Mouse (Mus musculus): Measurements from ENCODE around the gene Wdpcp.
"Not testable (repeated sequence)": the region's sequence is repeated elsewhere in the genome, so short reads cannot be mapped to it uniquely, and the experiment has no call there.

The Wdpcp gene

GRCm38 (mm10) chr11:21571700-21572381 lies at the start of gene Wdpcp, which contains the start of gene Mdh1:
Wdpcp (plus strand) TSS chr11:21572235.
Mdh1 (minus strand) TSS chr11:21572367.
- peak; percentile 98 for DNase-seq

DNA sequence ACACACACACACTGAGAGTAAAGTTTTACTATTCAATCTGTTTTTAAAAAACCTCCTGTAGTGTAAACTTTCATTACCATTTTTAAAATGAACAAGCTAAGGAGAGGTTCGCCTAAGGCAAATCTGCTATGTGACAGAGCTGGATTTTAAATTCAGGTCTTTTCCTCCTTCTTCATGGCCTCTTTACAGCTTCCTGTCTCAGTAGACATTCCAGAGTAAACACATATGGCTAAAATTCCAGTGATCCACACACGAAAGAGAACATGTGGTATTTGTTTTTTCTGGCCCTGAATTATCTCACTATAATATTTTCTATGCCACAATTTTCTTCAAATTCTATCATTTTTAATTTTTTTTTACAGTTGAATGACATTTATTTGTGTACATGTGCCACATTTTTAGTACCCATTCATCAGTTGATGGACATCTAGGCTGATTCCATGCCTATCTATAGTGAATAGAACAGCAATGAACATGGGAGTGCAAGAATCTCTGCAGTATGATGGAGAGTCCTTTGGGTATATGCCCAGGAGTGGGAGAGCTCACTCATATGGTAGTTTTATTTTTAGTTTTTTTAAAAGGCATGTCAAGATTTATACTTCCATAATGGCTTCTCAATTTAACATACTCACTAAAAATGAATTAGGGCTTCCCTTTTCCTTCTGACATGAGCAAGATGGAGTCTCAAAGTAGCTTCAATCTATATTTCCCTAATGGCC lies 43.2 kb upstream of the Wdpcp start:
- DNase-seq: no peak

DNA sequence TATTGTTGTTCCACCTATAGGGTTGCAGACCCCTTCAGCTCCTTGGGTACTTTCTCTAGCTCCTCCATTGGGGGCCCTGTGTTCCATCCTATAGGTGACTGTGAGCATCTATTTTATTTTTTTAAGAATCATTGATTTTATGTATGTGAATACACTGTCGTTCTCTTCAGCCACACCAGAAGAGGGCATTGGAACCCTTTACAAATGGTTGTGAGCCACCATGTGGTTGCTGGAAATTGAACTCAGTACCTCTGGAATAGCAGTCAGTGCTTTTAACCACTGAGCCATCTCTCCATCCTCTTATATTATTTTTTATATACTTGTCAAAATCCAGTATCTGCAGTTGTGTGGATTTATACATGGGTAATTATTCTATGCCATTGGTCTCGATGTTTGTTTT lies 41.2 kb upstream of the Wdpcp start:
- DNase-seq: not testable (repeated sequence)

DNA sequence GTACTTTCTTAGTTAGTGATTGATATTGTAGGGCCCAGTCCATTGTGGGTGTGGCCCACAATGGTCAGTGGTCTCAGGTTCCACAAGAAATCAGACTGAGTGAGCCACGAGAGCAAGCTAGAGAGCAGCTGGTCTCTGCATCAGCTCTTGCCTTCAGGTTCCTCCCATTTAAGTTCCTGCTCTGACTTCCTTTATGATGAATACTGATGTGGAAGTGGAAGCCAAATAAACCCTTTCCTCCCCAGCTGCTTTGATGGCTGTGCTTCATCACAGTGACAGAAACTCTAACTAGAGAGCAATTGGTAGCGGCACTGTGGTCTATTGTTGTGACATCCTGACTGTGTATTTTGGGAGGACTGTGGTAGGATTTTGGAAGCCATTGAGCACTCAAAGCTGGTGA lies 32.0 kb upstream of the Wdpcp start:
- no peak for DNase-seq

GRCm38 (mm10) chr11:21540622-21541021 lies 31.4 kb upstream of the Wdpcp start:
- DNase-seq: no peak

DNA sequence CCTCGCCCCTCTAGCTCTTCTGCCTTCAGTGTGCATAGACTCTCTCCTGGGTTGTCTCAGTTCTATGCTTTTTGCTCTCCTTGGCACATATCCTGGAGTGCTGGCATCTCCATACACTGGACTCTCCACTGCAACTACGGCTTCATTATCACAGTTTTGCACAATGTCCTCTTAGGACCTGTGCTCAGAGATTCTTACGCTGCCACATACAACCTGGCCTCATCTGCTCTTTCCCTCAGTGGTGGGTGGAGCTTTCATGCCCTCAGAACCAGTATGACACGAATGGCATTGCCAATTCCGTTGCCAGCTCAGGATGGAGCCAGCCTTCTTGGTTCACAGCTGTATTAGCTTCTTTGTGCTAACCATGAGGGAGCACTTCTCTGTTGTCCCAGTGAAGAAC lies 29.3 kb upstream of the Wdpcp start:
- no peak for DNase-seq

DNA sequence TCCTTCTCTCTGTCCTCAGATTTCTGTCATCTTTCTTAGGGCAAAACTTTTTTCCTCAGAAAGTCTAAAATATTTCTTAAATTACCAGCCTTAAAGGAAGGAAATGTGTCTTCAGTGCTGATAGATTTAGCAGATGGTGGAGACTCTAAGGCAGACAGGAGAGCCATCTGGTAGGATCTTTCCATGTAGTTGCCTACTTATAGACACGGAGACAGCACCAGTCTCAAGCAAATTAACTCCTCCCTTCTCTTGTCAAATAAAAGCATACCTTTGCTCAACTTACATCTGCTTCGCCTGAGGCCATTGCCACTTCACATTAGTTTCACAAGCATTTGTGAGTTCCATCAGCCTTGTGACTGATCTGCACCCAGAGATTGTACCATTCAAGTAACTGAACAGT lies 27.0 kb upstream of the Wdpcp start:
- DNase-seq: no peak

- DNase-seq: no peak
Measured at GRCm38 (mm10) chr11:21545951-21546350, 26.1 kb upstream of the Wdpcp start.

- DNase-seq: no peak
Measured at GRCm38 (mm10) chr11:21546671-21547070, 25.4 kb upstream of the Wdpcp start.

GRCm38 (mm10) chr11:21547518-21547917 lies 24.5 kb upstream of the Wdpcp start:
- DNase-seq: no peak

GRCm38 (mm10) chr11:21549052-21549451 lies 23.0 kb upstream of the Wdpcp start:
- DNase-seq: no peak

DNA sequence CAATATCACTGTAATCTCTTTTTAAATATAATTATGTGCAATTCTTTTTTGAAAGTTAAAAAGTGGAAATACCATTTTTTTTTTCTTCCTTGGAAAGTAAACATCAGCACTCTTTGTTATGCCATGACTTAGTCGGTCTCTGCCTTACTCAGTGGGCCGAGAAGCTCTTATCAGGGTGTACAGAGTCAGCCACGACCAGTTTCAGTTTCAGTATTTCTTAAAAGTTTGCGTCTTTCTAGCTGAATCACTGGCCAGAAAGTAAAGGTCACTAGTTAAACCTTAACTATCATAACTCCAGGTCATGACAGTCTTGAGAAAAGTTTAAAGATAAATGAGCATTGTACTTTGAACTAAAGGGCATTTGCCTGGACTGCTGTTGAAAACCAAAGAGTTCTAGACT lies 22.3 kb upstream of the Wdpcp start:
- DNase-seq: no peak

GRCm38 (mm10) chr11:21550222-21551173 lies 21.5 kb upstream of the Wdpcp start:
- no peak for DNase-seq

- DNase-seq: no peak
Measured at GRCm38 (mm10) chr11:21552049-21552448, 20.0 kb upstream of the Wdpcp start.

DNA sequence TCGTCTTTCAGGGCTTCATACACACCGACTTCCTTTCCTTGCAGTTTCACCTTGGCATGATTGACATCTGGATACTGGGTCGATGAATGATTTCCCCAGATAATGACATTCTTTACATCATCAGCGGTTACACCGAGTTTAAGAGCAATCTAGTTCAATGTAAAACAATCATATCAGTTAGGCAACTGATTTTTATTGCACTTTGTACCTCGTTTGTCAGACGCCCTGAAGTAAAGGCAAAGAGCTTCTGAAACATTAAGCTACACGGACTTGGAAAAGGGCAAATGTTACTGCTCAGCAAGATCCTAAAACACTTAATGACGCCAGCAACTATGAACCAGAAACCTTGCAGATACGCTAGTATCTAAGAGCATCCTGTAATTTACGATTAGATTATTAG lies 12.3 kb upstream of the Wdpcp start:
- DNase-seq: no peak

- DNase-seq: no peak
Measured at GRCm38 (mm10) chr11:21561347-21561746, 10.7 kb upstream of the Wdpcp start.

DNA sequence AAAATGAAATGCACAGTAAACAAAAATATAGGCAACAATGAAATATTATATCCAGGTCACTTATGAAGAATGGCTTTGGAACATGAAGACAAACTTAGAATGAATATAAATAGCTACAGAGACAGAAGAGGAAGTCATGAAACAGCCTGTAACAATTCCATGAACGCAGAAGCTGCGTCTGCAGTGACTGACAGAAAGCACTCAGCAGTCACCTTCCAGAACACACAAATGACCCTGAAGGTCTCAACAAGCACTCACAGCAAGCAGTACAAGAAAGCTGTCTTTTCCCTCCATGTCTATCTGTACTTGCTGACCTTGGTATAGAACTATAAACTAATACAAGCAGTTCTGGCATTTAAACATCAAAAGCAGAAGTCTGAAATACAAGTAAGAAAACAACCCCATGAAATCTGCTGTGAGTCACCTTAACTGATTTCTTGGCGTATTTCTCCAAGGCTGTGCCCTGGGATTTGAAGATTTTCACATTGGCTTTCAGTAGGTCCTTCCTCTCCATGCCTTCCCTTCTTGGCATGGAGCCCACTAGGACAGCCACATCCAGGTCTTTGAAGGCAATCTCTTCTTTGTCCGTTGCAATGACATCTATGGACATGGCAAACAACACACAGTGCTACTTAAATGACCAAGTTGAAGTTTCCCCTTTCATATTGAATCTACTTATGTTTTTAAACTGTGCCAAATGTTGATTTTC lies 8.3 kb upstream of the Wdpcp start:
- no peak for DNase-seq

- no peak for DNase-seq
Measured at GRCm38 (mm10) chr11:21564681-21565405, 7.2 kb upstream of the Wdpcp start.

DNA sequence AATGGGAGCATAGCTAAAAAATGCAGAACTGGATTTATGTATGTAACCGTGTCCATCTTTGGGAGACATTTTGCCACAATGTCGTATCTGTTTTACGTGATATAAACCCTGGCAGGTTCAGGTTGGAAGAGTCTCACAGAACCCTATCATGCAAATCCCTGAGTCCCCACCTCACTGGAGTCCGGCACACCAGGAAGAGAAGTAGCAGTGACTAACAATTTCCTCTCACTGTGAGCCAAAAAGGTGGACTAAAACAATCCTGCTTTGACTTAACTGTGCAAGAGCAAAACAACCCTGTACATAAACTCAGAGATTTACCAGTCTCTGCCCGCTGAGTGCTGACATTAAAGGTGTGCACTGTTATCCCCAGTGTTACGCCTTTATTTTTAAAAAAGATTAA lies 5.1 kb upstream of the Wdpcp start:
- no peak for DNase-seq

GRCm38 (mm10) chr11:21567733-21568132 lies 4.3 kb upstream of the Wdpcp start:
- DNase-seq: no peak

DNA sequence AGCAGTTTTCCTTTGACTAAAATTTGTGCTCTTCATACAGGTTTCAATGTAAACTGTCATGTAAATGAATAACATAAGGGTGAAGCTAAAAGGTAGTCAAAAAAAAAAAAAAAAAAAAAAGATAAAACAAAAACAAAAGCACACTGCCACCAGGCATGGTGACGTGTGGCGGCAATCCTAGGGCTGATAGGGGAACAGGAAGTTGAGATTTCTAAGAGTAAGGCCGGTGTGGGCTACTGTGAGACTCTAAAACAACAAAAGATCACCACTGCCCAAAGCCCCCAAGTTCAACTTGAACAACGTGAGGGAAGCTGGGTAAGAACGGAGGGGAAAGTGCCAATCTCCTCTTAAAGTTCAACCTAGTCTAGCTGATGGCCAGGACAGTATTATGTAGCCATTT lies 3.0 kb upstream of the Wdpcp start:
- DNase-seq: no peak

Measured in cerebellum, adult 9-10 months (tissue).